Mouse (Mus musculus) heart, postnatal 0 days (tissue): ENCODE results near the gene Tmem132a.
A peak's percentile ranks its signal among the peaks of the same experiment; 100 is the strongest.

Source experiments
- CTCF ChIP-seq: IDR thresholded peaks from 2 replicates; pipeline ENCODE4 v1.5.1; 2016; ENCODE audit warnings: antibody characterized with exemption, control low read depth, low read depth
- EP300 ChIP-seq: IDR thresholded peaks from 2 replicates; pipeline ENCODE4 v1.6.1; 2016; ENCODE audit warnings: antibody characterized with exemption, low read depth

- TF ChIP-seq CTCF = peak; percentile 66
- TF ChIP-seq EP300 = no peak
These were observed 38.3 kb downstream of the Tmem132a start for GRCm38 (mm10) chr19:10831424-10831823.
